Mouse (Mus musculus): ENCODE data around the gene Zkscan14. TPM values are rescaled to one million over a fixed set of nuclear protein-coding genes. Genes with fewer than 3 reads are reported as not detected.

Zkscan14 gene
- polyA plus RNA-seq (2014; fragmentation: Illumina TruSeq; extraction: RNeasy Lipid Tissue Mini Kit (QIAGEN cat#74804); ENCODE audit: insufficient read depth, low read depth, low replicate concordance) = 8.3 TPM

DNA sequence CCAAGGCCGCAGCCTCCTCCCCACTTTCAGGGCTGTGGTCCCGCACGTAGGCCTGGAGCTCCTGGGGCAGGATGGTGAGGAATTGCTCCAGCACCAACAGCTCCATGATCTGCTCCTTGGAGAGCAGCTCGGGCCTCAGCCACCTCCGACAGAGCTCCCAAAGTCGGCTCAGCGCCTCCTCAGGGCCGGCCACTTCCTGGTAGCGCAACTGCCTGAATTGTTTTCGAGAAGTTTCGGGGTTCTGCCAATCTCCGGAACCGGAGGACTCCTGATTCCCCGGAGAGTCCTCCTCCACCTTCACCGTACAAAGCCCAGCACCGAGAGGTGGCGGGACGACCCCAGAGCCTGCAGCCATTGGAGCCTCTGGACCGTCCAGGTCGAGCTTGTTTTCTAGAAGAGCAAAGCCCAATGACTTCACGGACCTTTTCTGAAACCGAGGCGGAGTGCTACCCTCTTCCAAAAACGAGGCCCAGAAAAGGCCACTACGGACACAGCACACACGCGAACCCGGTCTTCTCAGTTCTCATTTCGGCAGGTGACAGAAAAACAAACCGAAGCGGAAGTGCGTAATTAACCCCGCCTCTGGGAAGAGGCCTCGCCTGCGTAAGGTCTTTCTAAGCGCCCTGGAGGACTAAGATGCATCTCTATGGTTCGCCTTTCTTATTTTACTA is at the start of gene Zkscan14:
Zkscan14 (minus strand) TSS at position 548 of the 671 bp plus-strand sequence.

DNA sequence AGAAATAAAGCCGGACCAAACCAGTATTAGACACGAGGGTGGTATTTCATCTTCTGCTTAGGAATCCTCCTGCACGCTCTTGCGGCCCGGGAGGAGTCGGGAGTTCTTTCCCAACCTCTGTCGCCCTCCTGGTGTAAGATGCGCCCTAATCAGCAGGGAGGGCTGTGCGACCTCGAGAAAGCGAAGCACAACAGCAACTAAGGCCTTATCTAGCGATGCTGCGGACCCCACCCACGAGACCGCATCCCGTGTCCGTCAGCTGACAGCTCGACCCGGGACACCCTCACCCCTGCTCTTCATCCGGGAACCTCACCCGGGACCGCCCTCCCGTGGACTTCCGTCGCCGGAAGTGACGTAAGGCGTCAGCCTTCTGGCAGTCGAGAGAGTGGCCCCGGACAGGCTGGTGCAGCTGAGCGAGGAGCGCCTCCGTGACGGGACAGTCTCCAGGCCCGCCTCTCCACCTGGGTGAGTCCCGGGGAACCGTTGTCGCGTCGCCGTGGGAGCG is 29.8 kb upstream of the Zkscan14 start, which contains the start of gene Zfp655:
Zfp655 (plus strand) TSS at position 349 of the 505 bp plus-strand sequence.

DNA sequence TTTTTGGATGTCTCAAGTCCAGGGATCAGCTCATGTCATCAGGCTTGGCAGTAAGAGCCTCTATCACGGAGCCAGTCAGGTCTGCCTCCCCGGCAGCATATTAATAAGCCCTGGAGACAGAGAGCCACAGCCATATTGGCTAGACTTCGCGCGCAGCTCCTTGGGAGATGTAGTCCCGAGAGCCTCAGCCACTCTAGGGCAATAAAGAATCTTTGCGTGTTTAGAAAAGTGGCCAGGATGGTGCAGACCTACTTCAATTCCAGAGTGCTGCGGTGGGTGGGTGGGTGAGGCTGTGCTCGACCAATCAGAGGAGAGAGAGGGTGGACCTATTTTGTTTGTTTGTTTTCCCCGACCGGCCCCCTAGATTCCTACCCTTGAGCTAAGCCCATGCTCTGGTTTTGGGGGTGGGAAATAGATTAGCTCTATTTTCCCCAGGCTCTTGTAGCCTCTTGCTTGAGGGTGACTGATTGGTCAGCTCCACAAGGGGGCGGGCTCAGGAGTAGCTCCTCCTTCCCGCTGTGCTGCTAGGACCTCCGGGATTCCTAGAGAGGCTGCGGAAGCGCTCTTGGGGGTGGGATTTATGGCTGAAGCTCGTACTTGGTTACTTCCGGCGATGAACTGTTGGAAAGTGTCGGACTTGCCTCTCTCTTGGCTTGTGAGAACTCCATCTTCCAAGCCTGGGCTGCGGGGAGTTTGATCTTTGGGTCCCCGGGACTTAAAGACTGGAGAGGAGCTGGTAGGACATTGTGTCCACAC is 2.4 kb upstream of the Zkscan14 start, which contains the start of gene Zkscan5:
Zkscan5 (plus strand) TSS at position 627 of the 756 bp plus-strand sequence.

DNA sequence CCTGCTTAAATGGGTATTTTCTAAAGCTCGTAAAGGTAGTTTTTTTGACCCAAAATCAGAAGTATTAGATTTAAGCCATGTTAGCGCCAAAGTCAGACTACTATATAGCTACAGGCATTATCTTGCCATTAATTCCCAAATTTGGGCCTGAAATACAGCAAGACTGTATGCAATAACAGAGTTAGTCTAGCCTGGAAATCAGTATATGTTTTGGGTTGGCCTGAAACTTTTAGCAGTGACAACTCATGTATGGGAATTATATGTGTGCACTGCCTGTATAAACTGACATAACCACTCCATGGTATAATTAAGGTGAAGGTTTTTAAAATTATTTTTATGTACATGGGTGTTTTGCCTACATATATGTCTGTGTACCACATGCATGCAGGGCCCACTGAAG is 9.7 kb downstream of the Zkscan14 start, which contains the start of gene Atp5j2:
Atp5j2 (minus strand) TSS at position 101 of the 400 bp plus-strand sequence.

DNA sequence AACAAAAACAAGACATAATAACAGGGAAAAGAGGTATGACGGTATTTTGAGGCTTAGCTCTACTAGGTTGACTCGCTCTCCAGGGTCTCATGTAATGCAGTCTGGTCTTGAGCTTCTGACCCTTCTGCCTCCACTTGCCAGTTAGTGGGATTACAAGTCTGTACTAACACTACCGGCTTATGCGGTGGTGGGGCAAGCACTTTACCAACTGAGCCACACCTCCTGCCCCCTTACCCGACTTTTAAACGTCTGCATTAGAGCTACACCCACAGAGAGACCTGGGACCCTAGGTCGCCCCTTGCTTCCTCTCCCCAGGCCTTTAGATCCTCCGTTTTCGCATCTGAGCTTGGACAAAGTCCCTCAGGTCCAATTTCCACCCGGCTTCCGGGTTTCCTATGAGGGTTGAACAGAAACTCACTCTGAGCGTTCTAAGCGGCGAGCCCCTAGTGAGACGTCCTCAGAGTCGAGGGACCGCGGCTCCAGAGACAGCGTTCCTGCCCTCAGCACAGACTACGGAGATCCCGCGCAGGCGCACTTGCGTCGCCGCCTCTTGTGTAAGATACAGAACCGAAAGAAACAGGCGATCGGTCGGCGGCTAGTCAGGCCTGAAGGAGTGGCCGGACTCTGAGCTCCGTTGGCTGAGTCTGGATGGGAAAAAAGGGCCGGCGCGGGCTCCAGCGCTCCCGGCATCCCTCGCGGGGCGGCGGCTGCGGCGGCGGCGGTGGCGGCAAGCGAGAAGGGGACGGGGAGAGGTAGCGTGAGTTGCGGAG is 34.9 kb downstream of the Zkscan14 start, which contains the start of the genes Ptcd1 and Cpsf4:
Ptcd1 (minus strand) TSS at position 573 of the 770 bp plus-strand sequence.
Cpsf4 (plus strand) TSS at position 678 of the 770 bp plus-strand sequence.

Other genes starting within 250 kb of the Zkscan14 start
- gene Smurf1, start 236.0 kb downstream of the Zkscan14 start, polyA plus RNA-seq (2014; fragmentation: Illumina TruSeq; extraction: RNeasy Lipid Tissue Mini Kit (QIAGEN cat#74804); ENCODE audit: insufficient read depth, low read depth, low replicate concordance) = 9.8 TPM
- not detected for gene Gm4871, start 169.1 kb downstream of the Zkscan14 start, polyA plus RNA-seq (2014; fragmentation: Illumina TruSeq; extraction: RNeasy Lipid Tissue Mini Kit (QIAGEN cat#74804); ENCODE audit: insufficient read depth, low read depth, low replicate concordance)
- not detected for gene 1700018F24Rik, start 158.9 kb downstream of the Zkscan14 start, polyA plus RNA-seq (2014; fragmentation: Illumina TruSeq; extraction: RNeasy Lipid Tissue Mini Kit (QIAGEN cat#74804); ENCODE audit: insufficient read depth, low read depth, low replicate concordance)
- gene Arpc1a, start 118.0 kb downstream of the Zkscan14 start, polyA plus RNA-seq (2014; fragmentation: Illumina TruSeq; extraction: RNeasy Lipid Tissue Mini Kit (QIAGEN cat#74804); ENCODE audit: insufficient read depth, low read depth, low replicate concordance) = 133 TPM
- not detected for gene Kpna7, start 117.8 kb downstream of the Zkscan14 start, polyA plus RNA-seq (2014; fragmentation: Illumina TruSeq; extraction: RNeasy Lipid Tissue Mini Kit (QIAGEN cat#74804); ENCODE audit: insufficient read depth, low read depth, low replicate concordance)
- gene Arpc1b, start 87.7 kb downstream of the Zkscan14 start, polyA plus RNA-seq (2014; fragmentation: Illumina TruSeq; extraction: RNeasy Lipid Tissue Mini Kit (QIAGEN cat#74804); ENCODE audit: insufficient read depth, low read depth, low replicate concordance) = 228 TPM
- 53.5 TPM for gene Pdap1, start 61.6 kb downstream of the Zkscan14 start, polyA plus RNA-seq (2014; fragmentation: Illumina TruSeq; extraction: RNeasy Lipid Tissue Mini Kit (QIAGEN cat#74804); ENCODE audit: insufficient read depth, low read depth, low replicate concordance)
- 134 TPM for gene Bud31, start 61.5 kb downstream of the Zkscan14 start, polyA plus RNA-seq (2014; fragmentation: Illumina TruSeq; extraction: RNeasy Lipid Tissue Mini Kit (QIAGEN cat#74804); ENCODE audit: insufficient read depth, low read depth, low replicate concordance)
- 6.8 TPM for gene Ptcd1, start 34.8 kb downstream of the Zkscan14 start, polyA plus RNA-seq (2014; fragmentation: Illumina TruSeq; extraction: RNeasy Lipid Tissue Mini Kit (QIAGEN cat#74804); ENCODE audit: insufficient read depth, low read depth, low replicate concordance)
- gene Cpsf4, start 34.7 kb downstream of the Zkscan14 start, polyA plus RNA-seq (2014; fragmentation: Illumina TruSeq; extraction: RNeasy Lipid Tissue Mini Kit (QIAGEN cat#74804); ENCODE audit: insufficient read depth, low read depth, low replicate concordance) = 15.0 TPM
- gene Atp5j2, start 9.8 kb downstream of the Zkscan14 start, polyA plus RNA-seq (2014; fragmentation: Illumina TruSeq; extraction: RNeasy Lipid Tissue Mini Kit (QIAGEN cat#74804); ENCODE audit: insufficient read depth, low read depth, low replicate concordance) = 320 TPM
- gene Zkscan5, start 2.7 kb upstream of the Zkscan14 start, polyA plus RNA-seq (2014; fragmentation: Illumina TruSeq; extraction: RNeasy Lipid Tissue Mini Kit (QIAGEN cat#74804); ENCODE audit: insufficient read depth, low read depth, low replicate concordance) = 3.9 TPM
- 17.6 TPM for gene Zfp655, start 29.8 kb upstream of the Zkscan14 start, polyA plus RNA-seq (2014; fragmentation: Illumina TruSeq; extraction: RNeasy Lipid Tissue Mini Kit (QIAGEN cat#74804); ENCODE audit: insufficient read depth, low read depth, low replicate concordance)
- 4.7 TPM for gene Zscan25, start 78.6 kb upstream of the Zkscan14 start, polyA plus RNA-seq (2014; fragmentation: Illumina TruSeq; extraction: RNeasy Lipid Tissue Mini Kit (QIAGEN cat#74804); ENCODE audit: insufficient read depth, low read depth, low replicate concordance)
- 0.11 TPM for gene Cyp3a57, start 143.4 kb upstream of the Zkscan14 start, polyA plus RNA-seq (2014; fragmentation: Illumina TruSeq; extraction: RNeasy Lipid Tissue Mini Kit (QIAGEN cat#74804); ENCODE audit: insufficient read depth, low read depth, low replicate concordance)

All from lung, adult 10 weeks (tissue).